Mouse (Mus musculus) kidney, adult 2 months (tissue): ENCODE results near the gene Nudt4.

Source experiments
- CTCF ChIP-seq: fragments of 200-500 bp; conservative IDR thresholded peaks from 2 replicates; pipeline ENCODE4 v1.5.1; 2011; ENCODE audit warnings: low read depth, mild to moderate bottlenecking, control low read depth, low read length, moderate library complexity, mixed read lengths; ENCODE audit not compliant: insufficient read depth, insufficient read length
- POLR2A ChIP-seq: fragments of 200-500 bp; IDR thresholded peaks from one replicate; pipeline ENCODE4 v1.6.1; 2011; ENCODE audit warnings: low read depth, low read length, control low read depth

DNA sequence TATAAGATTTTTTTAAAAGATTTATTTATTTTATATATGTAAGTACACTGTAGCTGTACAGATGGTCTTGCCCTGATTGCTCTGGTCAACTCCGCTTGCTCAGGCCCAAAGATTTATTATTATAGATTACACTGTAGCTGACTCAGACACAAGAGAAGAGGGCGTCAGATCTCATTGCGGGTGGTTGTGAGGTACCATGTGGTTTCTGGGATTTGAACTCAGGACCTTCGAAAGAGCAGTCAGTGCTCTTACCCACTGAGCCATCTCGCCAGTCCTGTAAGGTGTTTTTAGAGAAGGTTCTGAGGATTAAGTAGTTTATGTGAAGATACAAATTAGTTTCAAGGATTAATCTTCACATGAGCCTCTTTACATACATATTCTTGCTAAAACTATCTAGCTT, 38.1 kb downstream of the Nudt4 start:
- no peak for TF ChIP-seq CTCF
- TF ChIP-seq POLR2A = no peak
